Mouse (Mus musculus) lung, adult 2 months (tissue): ENCODE measurements at regions not wholly inside any gene's neighbourhood (a gene's known extent, or its start where the extent isn't known, plus 50 kb on each side); places are given as distances from the start of the nearest gene placed in this dataset.

Source experiments
- CTCF ChIP-seq: fragments of 200-500 bp; IDR thresholded peaks from 2 replicates; pipeline ENCODE4 v1.5.1; 2011; ENCODE audit warnings: mild to moderate bottlenecking, low read length, control low read depth; ENCODE audit not compliant: insufficient read depth
- POLR2A ChIP-seq: fragments of 200-500 bp; IDR thresholded peaks from 2 replicates; pipeline ENCODE4 v1.6.1; 2011; ENCODE audit warnings: low read depth, mild to moderate bottlenecking, control low read depth, low read length, borderline replicate concordance; ENCODE audit errors: extremely low read depth

GRCm38 (mm10) chr13:83378644-83379043, 125.2 kb upstream of the Mef2c start:
- TF ChIP-seq CTCF (no peak), POLR2A (no peak)
